Mouse (Mus musculus): ENCODE measurements at regions not wholly inside any gene's neighbourhood (a gene's known extent, or its start where the extent isn't known, plus 50 kb on each side); places are given as distances from the start of the nearest gene placed in this dataset.
A peak's percentile ranks its signal among the peaks of the same experiment; 100 is the strongest.

DNA sequence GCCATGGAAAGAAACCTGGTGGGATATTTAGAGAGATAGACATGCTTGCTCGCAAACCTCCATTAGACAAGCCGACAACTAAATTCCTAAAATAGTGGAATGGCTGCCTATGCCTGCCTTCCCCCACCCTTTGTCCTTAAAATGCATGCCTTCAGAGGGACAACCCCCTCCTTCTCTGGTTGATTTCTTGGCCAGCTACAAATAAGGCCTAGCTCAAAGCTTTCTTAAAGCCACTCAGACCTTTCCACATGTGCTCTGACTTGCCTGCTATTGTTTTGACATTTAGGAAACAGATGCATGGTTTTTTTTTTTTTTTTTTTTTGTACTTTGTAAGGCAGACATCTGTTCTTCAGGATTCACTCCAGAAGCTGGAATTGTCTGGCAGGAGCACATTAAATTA, 105.8 kb upstream of the Adgrl4 start:
- no peaks in the 10 kb centered on the region for H3K4me1 ChIP-seq
- TF ChIP-seq GATA1 (IDR thresholded peaks at IDR 0.05; ENCODE audit: borderline replicate concordance, low read length) (no peak), FLI1 (IDR thresholded peaks at IDR 0.05; ENCODE audit: low read length) (no peak)
- no peaks in the 10 kb centered on the region for H3K36me3 ChIP-seq (replicated peaks; ENCODE audit: low read length)
- no peak overlapping the region for H3K4me3 ChIP-seq (replicated peaks)
- no peaks in the 10 kb centered on the region for H3K27me3 ChIP-seq (replicated peaks)
- H3K9me3 ChIP-seq, result no peaks in the 10 kb centered on the region

GRCm38 (mm10) chr3:151332317-151332687, 105.4 kb upstream of the Adgrl4 start:
- no peak overlapping the region for H3K4me3 ChIP-seq (replicated peaks)
- TF ChIP-seq FLI1 (IDR thresholded peaks at IDR 0.05; ENCODE audit: low read length) (no peak), GATA1 (IDR thresholded peaks at IDR 0.05; ENCODE audit: borderline replicate concordance, low read length) (no peak)
- H3K36me3 ChIP-seq (replicated peaks; ENCODE audit: low read length), result no peaks in the 10 kb centered on the region
- H3K27me3 ChIP-seq (replicated peaks), result no peaks in the 10 kb centered on the region
- H3K9me3 ChIP-seq, result no peaks in the 10 kb centered on the region
- H3K4me1 ChIP-seq, result no peaks in the 10 kb centered on the region

DNA sequence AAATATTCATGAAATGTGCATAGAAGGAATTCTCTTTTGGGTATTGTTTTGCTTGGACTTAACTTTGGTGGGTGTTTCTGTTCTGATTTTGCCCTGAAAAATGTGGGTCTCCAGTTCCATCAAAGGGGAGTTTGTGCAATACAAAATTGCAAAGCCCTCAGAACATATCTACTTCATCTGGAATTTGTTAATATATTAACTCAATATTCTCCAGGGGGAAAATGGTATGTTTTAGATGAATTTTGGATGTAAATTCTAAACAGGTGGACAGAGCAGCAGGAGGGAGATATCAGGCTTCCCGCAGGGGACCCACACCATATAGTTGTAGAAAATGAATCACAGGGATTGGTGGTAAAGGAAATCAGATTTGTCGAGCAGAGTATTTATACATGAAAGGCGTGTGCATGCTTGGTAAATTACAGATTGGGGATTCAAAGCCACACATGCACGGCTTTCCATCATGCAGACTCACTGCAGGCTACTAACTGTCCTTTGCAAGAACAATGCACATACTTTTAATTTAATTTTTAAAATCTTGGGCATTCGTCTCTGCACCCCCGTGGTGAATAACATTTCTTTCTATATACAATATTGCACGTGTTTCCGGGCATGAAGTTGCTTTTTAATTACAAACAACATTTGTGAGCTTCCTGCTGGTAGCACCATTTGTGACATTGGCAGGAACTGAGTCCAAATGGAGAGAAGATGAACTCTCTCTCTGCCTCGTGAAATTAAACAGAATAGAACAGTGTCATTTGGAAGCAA, 104.8 kb upstream of the Adgrl4 start:
- Histone ChIP-seq H3K9me3 (no peaks in the 10 kb centered on the region), H3K27me3 (replicated peaks) (no peaks in the 10 kb centered on the region), H3K4me3 (replicated peaks) (no peak overlapping the region), H3K36me3 (replicated peaks; ENCODE audit: low read length) (no peaks in the 10 kb centered on the region), H3K4me1 (no peaks in the 10 kb centered on the region)
- no peak for TF ChIP-seq FLI1 (IDR thresholded peaks at IDR 0.05; ENCODE audit: low read length)
- no peak for TF ChIP-seq GATA1 (IDR thresholded peaks at IDR 0.05; ENCODE audit: borderline replicate concordance, low read length)

- Histone ChIP-seq H3K4me3 (replicated peaks) (no peak overlapping the region), H3K9me3 (no peaks in the 10 kb centered on the region), H3K4me1 (no peaks in the 10 kb centered on the region), H3K27me3 (replicated peaks) (no peaks in the 10 kb centered on the region), H3K36me3 (replicated peaks; ENCODE audit: low read length) (no peaks in the 10 kb centered on the region)
- TF ChIP-seq GATA1 (IDR thresholded peaks at IDR 0.05; ENCODE audit: borderline replicate concordance, low read length) (no peak), FLI1 (IDR thresholded peaks at IDR 0.05; ENCODE audit: low read length) (no peak)
These were observed 103.8 kb upstream of the Adgrl4 start for GRCm38 (mm10) chr3:151333867-151334341.

GRCm38 (mm10) chr3:151351481-151352090, 86.1 kb upstream of the Adgrl4 start:
- TF ChIP-seq GATA1 (IDR thresholded peaks at IDR 0.05; ENCODE audit: borderline replicate concordance, low read length) (no peak), FLI1 (IDR thresholded peaks at IDR 0.05; ENCODE audit: low read length) (no peak)
- Histone ChIP-seq H3K4me3 (replicated peaks) (no peak overlapping the region), H3K27me3 (replicated peaks) (no peaks in the 10 kb centered on the region), H3K36me3 (replicated peaks; ENCODE audit: low read length) (no peaks in the 10 kb centered on the region), H3K9me3 (no peaks in the 10 kb centered on the region), H3K4me1 (no peaks in the 10 kb centered on the region)

DNA sequence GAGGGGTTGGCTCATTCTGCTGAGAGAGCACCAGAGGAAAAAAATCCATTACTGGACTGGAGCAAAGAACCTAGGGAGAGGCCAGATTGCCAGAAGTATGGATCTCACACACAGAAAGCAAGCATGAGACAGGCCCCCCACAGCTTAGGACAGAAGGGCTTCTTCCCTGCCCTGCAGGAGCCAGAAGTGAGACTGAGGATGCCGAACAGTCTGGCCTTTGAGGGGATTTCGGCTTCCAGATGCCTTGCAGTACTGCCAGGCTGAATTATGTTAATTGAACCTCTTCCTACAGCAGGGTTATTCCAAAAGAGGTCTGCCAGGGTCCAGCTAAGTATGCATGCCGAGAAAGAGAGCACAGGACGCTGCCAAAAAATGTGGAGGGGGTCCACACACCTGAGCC, 71.4 kb upstream of the Adgrl4 start:
- H3K36me3 ChIP-seq (replicated peaks; ENCODE audit: low read length), result no peaks in the 10 kb centered on the region
- H3K4me1 ChIP-seq, result no peaks in the 10 kb centered on the region
- H3K27me3 ChIP-seq (replicated peaks), result no peaks in the 10 kb centered on the region
- H3K4me3 ChIP-seq (replicated peaks), result no peak overlapping the region
- no peaks in the 10 kb centered on the region for H3K9me3 ChIP-seq
- TF ChIP-seq GATA1 (IDR thresholded peaks at IDR 0.05; ENCODE audit: borderline replicate concordance, low read length) (no peak), FLI1 (IDR thresholded peaks at IDR 0.05; ENCODE audit: low read length) (no peak)

- Histone ChIP-seq H3K4me1 (no peaks in the 10 kb centered on the region), H3K4me3 (replicated peaks) (no peak overlapping the region), H3K36me3 (replicated peaks; ENCODE audit: low read length) (no peaks in the 10 kb centered on the region), H3K9me3 (no peaks in the 10 kb centered on the region), H3K27me3 (replicated peaks) (no peaks in the 10 kb centered on the region)
- TF ChIP-seq GATA1 (IDR thresholded peaks at IDR 0.05; ENCODE audit: borderline replicate concordance, low read length) (no peak), FLI1 (IDR thresholded peaks at IDR 0.05; ENCODE audit: low read length) (no peak)
These were observed 70.9 kb upstream of the Adgrl4 start for GRCm38 (mm10) chr3:151366707-151367306.

DNA sequence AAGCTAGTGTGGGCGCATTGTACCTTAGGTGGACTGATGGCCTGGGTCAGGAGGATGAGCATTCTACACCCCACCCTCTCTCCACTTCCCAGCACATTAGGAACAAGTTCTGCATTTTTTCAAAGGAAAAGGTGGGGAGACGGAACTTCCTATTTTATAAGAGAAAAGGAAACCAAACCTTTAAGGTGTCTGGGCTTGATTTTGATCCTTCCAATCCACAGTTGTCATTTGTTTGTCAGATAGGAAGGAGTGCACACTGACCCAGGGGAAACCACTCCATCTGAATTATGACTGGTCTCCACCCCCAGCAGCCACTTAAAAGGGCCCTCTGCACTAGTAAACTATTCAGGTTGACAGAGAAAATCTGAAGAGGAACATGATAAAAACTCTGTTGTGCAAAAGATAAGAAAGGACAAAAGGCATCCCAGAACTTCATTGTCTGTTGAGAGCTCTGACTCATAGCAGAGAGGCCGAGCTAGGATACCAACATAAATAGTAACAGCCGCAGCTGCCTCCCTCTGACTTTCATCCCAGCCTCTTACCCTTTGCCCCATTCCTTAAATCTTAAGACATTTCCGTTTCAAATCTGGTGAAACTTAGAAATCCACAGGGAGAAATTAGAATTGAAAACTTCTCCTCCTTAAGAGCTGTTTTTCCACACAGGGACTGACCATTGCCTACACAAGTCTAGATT, 54.2 kb upstream of the Adgrl4 start:
- H3K4me3 ChIP-seq (replicated peaks), result peak overlapping the region; percentile 53
- H3K36me3 ChIP-seq (replicated peaks; ENCODE audit: low read length), result no peaks in the 10 kb centered on the region
- H3K27me3 ChIP-seq (replicated peaks), result no peaks in the 10 kb centered on the region
- TF ChIP-seq GATA1 (IDR thresholded peaks at IDR 0.05; ENCODE audit: borderline replicate concordance, low read length) (no peak), FLI1 (IDR thresholded peaks at IDR 0.05; ENCODE audit: low read length) (no peak)
- H3K4me1 ChIP-seq, result peaks cover 18% of the 10 kb centered on the region
- H3K9me3 ChIP-seq, result no peaks in the 10 kb centered on the region

- no peak overlapping the region for H3K4me3 ChIP-seq (replicated peaks)
- H3K9me3 ChIP-seq, result no peaks in the 10 kb centered on the region
- H3K36me3 ChIP-seq (replicated peaks; ENCODE audit: low read length), result no peaks in the 10 kb centered on the region
- TF ChIP-seq GATA1 (IDR thresholded peaks at IDR 0.05; ENCODE audit: borderline replicate concordance, low read length), result no peak
- TF ChIP-seq FLI1 (IDR thresholded peaks at IDR 0.05; ENCODE audit: low read length), result no peak
- H3K4me1 ChIP-seq, result peaks cover 18% of the 10 kb centered on the region
- H3K27me3 ChIP-seq (replicated peaks), result no peaks in the 10 kb centered on the region
These were observed 52.8 kb upstream of the Adgrl4 start for GRCm38 (mm10) chr3:151384850-151385249.

All from megakaryocyte, embryonic 14.5 days (primary cell).